Mouse (Mus musculus): ENCODE measurements around the gene Gm3739.
"Not testable (repeated sequence)": the region's sequence is repeated elsewhere in the genome, so short reads cannot be mapped to it uniquely, and the experiment has no call there.

The Gm3739 gene

GRCm38 (mm10) chr14:7314661-7315060 is at the start of gene Gm3739:
TSS of gene Gm3739 (minus strand) at chr14:7315049.
- DNase-seq (ENCODE audit: low read depth, low spot score), result not testable (repeated sequence)

DNA sequence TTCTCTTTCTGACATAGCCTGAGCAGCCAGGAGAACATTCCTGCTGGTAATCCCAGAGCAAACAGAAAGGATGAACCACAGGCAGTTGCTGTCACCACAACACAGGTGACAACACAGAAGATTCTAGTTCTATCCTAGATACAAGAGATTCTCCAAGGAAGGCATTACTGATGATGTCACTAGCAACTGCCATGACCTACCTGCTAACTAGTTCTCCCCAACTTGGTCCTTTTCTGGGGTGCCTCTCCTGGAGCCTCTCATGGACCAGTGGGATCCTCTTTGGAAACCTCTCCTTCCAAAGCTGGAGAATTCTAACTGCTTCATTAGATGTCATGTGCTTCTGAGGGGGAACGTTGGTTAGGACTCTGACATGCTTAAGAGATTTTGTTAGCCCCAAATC is 17.4 kb upstream of the Gm3739 start, which contains the start of gene Gm5797:
Gm5797 (minus strand) TSS at position 101 of the 400 bp plus-strand sequence.
- DNase-seq (ENCODE audit: low read depth, low spot score), result not testable (repeated sequence)

DNA sequence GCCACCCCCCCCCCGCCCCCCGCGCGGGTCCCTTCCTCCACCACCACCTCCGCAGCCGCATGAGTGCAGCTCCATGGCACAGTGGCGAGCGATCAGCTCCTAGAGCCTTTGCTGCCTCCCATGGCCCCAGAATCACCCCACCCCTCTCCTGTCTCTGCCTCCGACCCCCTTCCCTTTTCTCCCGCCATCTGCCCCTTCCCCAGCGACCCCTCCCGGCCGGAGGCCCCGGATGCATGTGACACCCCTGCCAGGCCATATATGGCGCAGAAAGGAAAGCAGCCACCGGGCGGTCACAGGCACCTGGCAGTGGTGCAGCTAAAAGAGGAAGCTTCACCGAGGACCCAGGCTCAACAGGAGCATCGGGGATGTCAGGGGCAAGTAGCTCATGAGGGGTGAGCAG is 244 bp upstream of the Gm3739 start:
- not testable (repeated sequence) for DNase-seq (ENCODE audit: low read depth, low spot score)

GRCm38 (mm10) chr14:7264614-7265013 is 50.2 kb downstream of the Gm3739 start, which contains the start of gene Gm3727:
TSS of gene Gm3727 (minus strand) at chr14:7264714.
- DNase-seq (ENCODE audit: low read depth, low spot score), result not testable (repeated sequence)
